Mouse (Mus musculus) stomach, postnatal 0 days (tissue): ENCODE measurements at regions not wholly inside any gene's neighbourhood (a gene's known extent, or its start where the extent isn't known, plus 50 kb on each side); places are given as distances from the start of the nearest gene placed in this dataset.

Experiments used
- CTCF ChIP-seq: IDR thresholded peaks from 2 replicates; pipeline ENCODE4 v1.5.1; 2016; ENCODE audit warnings: antibody characterized with exemption, low read depth, mild to moderate bottlenecking, moderate library complexity
- EP300 ChIP-seq: optimal IDR thresholded peaks from 2 replicates; pipeline ENCODE3; 2016; ENCODE audit warnings: antibody characterized with exemption

DNA sequence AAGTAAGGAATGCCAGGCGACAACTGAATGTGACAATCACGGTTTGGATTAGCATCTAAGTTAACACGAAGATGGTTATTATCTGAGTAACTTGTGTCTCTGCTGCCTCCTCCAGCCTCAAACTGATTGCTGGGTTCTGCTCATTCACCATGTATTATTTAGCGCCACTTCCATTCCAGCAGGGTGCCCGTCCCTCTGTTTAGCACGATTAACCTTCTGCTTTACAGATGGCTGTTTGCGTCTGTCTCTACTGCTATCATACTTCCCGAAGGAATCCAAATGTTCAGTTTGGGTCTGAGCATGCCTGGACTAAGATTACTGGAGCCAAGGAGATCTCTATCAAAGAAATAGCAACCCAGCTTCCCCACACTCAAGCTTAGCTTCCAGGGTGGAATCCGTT lies 95.6 kb downstream of the Cyp26a1 start:
- TF ChIP-seq CTCF (no peak), EP300 (no peak)
